Mouse (Mus musculus) kidney, embryonic 15.5 days (tissue): Measurements from ENCODE around the gene Cdk2ap2. TPM values are rescaled to one million over a fixed set of nuclear protein-coding genes. Genes with fewer than 3 reads are reported as not detected.
"Not testable (repeated sequence)": the region's sequence is repeated elsewhere in the genome, so short reads cannot be mapped to it uniquely, and the experiment has no call there.

Experiments used
- ATAC-seq: fragments of 200-750 bp; cut with Nextera tagmentation; replicated peaks from 2 replicates; pipeline ENCODE4 v1.8.0; 2017; ENCODE audit warnings: moderate TSS enrichment; ENCODE audit not compliant: low FRiP score
- H3K27ac ChIP-seq: fragments of 300-500 bp; sonication (generic); 2 replicates; pipeline ENCODE4 v1.5.1; 2015; ENCODE audit warnings: mild to moderate bottlenecking, inconsistent platforms
- H3K27me3 ChIP-seq: fragments of 300-500 bp; sonication (generic); 2 replicates; pipeline ENCODE4 v1.6.1; 2015; ENCODE audit warnings: inconsistent platforms
- H3K36me3 ChIP-seq: fragments of 300-500 bp; sonication (generic); 2 replicates; pipeline ENCODE4 v1.6.1; 2015; ENCODE audit warnings: inconsistent platforms
- H3K4me1 ChIP-seq: fragments of 300-500 bp; sonication (generic); 2 replicates; pipeline ENCODE4 v1.6.1; 2015; ENCODE audit warnings: inconsistent platforms
- H3K4me2 ChIP-seq: fragments of 300-500 bp; sonication (generic); 2 replicates; pipeline ENCODE4 v1.6.1; 2015; ENCODE audit warnings: moderate library complexity, mild to moderate bottlenecking, inconsistent platforms
- H3K4me3 ChIP-seq: fragments of 300-500 bp; sonication (generic); replicated peaks from 2 replicates; pipeline ENCODE4 v1.5.1; 2015; ENCODE audit warnings: mild to moderate bottlenecking, inconsistent platforms
- H3K9ac ChIP-seq: fragments of 300-500 bp; sonication (generic); 2 replicates; pipeline ENCODE4 v1.6.1; 2015; ENCODE audit warnings: mild to moderate bottlenecking, inconsistent platforms
- H3K9me3 ChIP-seq: fragments of 300-500 bp; sonication (generic); replicated peaks from 2 replicates; pipeline ENCODE4 v1.6.1; 2016; ENCODE audit warnings: inconsistent platforms
- WGBS: fragments of 180-500 bp; shearing (Covaris S2); methylation state at CpG from one replicate; pipeline ENCODE4 v1.1.7; 2015; ENCODE audit warnings: mixed read lengths; 5-methylcytosine and 5-hydroxymethylcytosine counted together
- polyA plus RNA-seq: library from polyadenylated mRNA; unstranded; fragments of >200 nt; fragmentation: Nextera tagmentation; extraction: Ambion mirVana; gene quantifications from 2 replicates; pipeline ENCODE4 v1.2.1, GENCODE M21; 2015

Gene Cdk2ap2
- polyA plus RNA-seq, 1 experiment from 2014 or later: 117 TPM

DNA sequence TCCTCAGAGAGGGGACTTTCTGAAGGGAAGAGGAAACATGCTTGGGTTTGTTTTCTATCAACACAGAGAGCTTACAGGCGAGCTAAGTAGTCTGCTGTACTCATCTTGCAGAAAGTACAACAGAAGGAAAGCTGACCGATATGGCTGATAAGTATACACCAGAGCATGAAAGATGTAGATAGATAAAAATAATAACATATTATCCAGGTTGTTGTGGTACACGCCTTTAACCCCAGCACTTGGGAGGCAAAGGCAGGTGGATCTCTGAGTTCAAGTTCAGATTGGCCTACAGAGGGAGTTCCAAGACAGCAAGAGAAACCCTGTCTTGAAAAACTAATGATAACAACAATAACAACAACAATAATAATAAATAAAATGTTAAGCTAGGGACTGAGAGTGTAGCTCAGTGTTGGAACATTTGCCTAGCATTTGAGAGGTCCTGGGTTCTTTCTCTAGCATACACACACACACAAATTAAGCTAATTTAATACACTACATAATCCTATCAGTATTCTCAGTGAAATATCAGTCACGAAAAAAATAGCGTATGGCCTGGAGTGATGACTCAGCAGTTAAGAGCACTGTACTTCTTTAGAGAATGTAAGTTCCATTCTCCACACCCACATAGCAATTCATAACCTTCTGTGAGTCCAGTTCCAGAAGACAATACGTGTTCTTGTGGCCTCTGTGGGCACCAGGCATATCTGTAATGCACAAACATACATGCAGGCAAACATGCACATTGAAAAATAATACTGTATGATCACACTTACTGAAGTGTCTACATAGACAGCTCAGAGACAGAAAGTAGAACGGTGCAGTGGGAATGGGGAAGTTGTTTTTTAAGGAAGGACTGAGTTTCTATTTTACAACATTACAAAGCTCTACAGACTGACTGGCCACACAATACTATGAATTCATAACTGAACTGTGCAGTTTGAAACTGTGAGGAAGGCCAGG lies 25.7 kb downstream of the Cdk2ap2 start:
- 84% methylated on average over 7 of the region's 7 CpGs for WGBS
- no peak overlapping the region for H3K27ac ChIP-seq
- no peak overlapping the region for H3K4me2 ChIP-seq
- H3K9me3 ChIP-seq: no peaks in the 10 kb centered on the region
- peaks cover 40% of the 10 kb centered on the region for H3K4me1 ChIP-seq
- peaks cover 8% of the 10 kb centered on the region for H3K36me3 ChIP-seq
- H3K9ac ChIP-seq: no peak overlapping the region
- H3K27me3 ChIP-seq: no peaks in the 10 kb centered on the region
- H3K4me3 ChIP-seq: no peak overlapping the region
- no peak for ATAC-seq

DNA sequence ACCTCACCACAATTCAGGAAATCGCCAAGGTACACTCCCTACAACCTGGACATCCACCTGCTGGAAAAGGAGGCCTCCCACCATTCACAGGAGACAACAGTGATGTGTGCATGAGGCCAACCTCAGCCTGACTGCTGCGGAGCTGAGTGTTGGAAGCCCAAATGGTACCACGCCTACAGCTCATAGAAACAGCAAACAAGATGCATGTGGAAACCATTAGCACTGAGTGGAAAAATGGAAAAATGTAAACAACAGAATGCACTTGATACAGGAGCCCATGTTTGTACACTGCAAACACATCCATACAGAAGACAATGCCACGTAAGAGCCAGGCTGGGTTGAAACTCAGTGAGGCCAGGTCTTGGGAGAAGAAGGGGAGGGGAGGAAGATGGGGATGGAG lies 27.4 kb downstream of the Cdk2ap2 start:
- ATAC-seq: no peak
- 76% methylated on average over 4 of the region's 4 CpGs for WGBS
- no peak overlapping the region for H3K4me2 ChIP-seq

DNA sequence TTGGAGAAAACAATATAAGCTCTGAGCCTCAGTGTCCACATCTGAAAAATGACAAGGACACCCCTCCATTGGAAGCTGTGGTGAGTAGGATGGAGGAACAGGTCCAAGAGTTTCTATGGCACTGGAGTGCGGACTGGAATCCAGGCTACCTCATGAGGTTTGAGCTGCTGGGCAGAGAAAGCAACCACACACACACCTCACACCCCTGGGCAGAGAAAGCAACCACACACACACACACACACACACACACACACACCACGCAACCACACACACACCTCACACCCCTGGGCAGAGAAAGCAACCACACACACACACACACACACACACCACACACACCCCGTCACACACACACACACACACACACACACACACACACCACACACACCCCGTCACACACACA lies 28.3 kb downstream of the Cdk2ap2 start:
- Histone ChIP-seq H3K9ac (peak overlapping the region; percentile 39; the same call in 1 of the 2 replicates), H3K36me3 (peaks cover 26% of the 10 kb centered on the region), H3K27ac (peak overlapping the region; percentile 37; the same call in 1 of the 2 replicates), H3K4me3 (peak overlapping the region; percentile 91), H3K4me1 (peaks cover 38% of the 10 kb centered on the region), H3K4me2 (peak overlapping the region; percentile 84)
- peak; percentile 43 for ATAC-seq
- H3K9me3 ChIP-seq, H3K27me3 ChIP-seq: not testable (repeated sequence)
- WGBS: 7% methylated on average over 4 of the region's 4 CpGs

More for the DNA sequence above, 27.4 kb downstream of the Cdk2ap2 start:
- Histone ChIP-seq H3K9me3 (no peaks in the 10 kb centered on the region), H3K9ac (no peak overlapping the region), H3K27ac (no peak overlapping the region), H3K27me3 (no peaks in the 10 kb centered on the region), H3K4me3 (no peak overlapping the region), H3K4me1 (peaks cover 41% of the 10 kb centered on the region), H3K36me3 (peaks cover 18% of the 10 kb centered on the region)

DNA sequence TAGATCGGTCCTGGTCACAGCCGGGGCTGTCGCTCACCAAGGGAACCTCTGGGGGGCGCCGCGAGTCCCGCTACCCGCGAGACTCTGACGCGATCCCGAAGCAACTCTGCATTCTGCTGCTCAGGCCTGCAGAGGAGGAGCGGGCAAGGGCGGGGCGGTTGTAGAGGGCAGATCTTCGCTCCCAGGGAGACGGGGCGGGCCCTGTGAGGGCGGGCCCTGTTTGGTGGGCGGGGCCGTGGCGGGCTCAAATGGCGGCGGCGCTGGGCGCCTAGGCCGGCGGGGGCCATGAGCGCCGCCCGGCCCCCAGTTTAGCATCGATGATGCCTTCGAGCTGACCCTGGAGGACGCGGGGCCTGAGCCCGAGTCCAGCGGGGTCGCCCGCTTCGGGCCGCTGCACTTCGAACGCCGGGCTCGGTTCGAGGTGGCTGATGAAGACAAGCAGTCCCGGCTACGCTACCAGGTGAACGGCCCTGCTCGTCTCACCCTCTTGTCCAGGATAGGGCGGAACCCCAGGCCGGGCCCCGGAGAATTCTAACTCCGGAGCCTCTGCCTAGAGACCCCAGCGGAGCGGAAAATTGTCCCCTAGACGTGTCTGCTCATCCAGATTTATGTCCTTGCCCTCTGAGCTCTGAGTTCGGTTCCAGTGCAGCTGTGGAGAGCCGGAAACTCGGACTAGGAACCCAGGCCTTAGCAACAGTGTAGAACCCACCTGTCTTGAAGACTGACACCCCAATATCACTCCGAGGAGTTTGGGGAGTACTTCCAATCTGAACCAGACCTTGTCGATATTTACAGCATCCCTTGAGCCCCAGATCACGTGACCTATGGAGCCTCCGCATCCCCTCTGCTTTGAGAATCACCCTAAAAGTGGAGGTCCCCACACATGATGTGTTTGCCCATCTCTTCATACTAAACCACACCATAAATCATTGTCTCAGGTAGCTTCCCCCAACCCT lies 29.0 kb downstream of the Cdk2ap2 start, which contains the start of gene Aip:
Gene Aip (minus strand): TSS at position 118 of the 956 bp plus-strand sequence.
- Histone ChIP-seq H3K27me3 (no peaks in the 10 kb centered on the region), H3K4me2 (peak within 1 kb of the TSS; percentile 84), H3K9ac (peak within 1 kb of the TSS; percentile 85), H3K36me3 (peaks cover 27% of the 10 kb centered on the region), H3K4me3 (peak within 1 kb of the TSS; percentile 91), H3K9me3 (no peaks in the 10 kb centered on the region), H3K4me1 (peaks cover 31% of the 10 kb centered on the region), H3K27ac (peak within 1 kb of the TSS; percentile 74)
- WGBS: under 1% methylated on average over 56 of the region's 64 CpGs
- peak; percentile 95 for ATAC-seq

DNA sequence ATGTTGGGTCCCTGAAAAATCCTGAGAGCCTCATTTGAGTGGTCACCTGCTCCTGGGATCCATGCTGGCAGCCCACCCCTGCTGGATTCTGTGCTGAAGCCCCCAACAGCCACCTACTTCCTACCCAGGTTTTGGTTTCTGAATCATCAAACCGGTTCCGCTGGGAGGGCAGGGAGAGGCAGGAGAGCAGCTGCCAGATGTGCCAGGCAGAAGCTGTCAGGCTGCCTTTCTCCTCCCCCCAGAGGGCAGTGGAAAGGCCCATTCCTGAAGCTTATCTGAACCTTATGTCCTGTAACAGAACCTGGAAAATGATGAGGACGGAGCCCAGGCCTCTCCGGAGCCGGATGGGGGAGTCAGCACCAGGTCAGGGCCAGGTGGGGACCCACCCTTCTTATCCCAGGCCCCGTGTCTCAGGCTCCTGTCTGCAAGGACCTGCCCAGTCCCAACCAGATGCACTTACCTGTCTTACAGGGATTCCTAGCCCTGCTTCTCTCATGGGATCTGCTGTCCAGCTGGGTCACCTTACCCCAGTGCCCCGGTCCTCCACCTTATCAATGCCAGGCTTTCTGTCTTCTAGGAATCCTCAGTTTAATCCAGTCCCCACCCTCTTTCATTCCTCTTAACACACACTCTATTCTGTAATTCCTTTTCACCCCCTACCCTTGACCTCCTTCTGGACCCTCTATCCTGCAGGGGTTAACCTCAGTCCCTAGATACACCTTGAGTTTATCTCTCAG lies 29.9 kb downstream of the Cdk2ap2 start:
- Histone ChIP-seq H3K27ac (peak overlapping the region; percentile 74; the same call in 1 of the 2 replicates), H3K9ac (peak overlapping the region; percentile 85), H3K4me3 (peak overlapping the region; percentile 91), H3K4me1 (peaks cover 25% of the 10 kb centered on the region), H3K36me3 (peaks cover 36% of the 10 kb centered on the region), H3K27me3 (no peaks in the 10 kb centered on the region), H3K9me3 (no peaks in the 10 kb centered on the region), H3K4me2 (peak overlapping the region; percentile 84)
- WGBS: 43% methylated on average over 7 of the region's 7 CpGs
- no peak for ATAC-seq

DNA sequence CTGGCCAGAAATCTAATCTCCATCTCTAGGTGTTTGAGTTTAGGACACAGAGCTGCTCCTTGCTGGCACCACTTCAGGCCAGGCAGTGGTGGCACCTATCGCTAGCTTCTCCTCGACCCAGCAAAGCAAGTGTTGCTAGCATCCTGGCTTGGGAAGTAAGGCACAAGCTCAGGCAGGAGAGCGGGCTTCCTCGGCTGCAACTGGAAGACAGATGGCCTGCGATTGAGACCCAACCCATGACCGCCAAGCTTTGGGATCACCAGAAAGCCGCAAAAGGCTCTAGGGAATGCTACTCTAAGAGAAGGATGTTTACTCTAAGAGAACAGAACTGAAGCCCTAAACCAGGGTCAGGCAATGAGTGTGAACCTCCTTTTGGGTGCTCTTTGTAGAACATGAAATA lies 32.5 kb downstream of the Cdk2ap2 start:
- Histone ChIP-seq H3K27ac (no peak overlapping the region), H3K9ac (no peak overlapping the region), H3K4me3 (no peak overlapping the region), H3K9me3 (no peaks in the 10 kb centered on the region), H3K27me3 (no peaks in the 10 kb centered on the region), H3K36me3 (peaks cover 51% of the 10 kb centered on the region), H3K4me2 (no peak overlapping the region), H3K4me1 (peaks cover 23% of the 10 kb centered on the region)
- 94% methylated on average over 7 of the region's 7 CpGs for WGBS
- ATAC-seq: no peak

DNA sequence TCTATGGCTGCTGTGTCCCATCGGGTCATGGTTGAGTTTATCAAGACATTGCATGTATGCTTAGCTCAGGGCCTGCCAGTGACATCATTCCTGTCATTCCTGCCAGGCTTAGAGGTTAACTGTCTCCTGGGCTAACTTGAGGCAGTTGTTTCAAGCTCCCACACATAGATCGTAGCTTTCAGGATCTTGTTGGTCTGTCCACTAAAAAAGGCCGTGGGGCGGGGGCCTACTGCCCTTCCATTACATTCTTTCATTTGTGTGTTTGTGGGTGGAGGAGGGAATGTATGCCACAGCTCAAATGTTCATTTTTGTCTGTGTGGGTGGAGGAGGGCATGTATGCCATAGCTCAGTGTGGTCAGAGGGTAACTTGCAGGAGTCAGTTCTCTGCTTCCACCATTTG lies 33.1 kb downstream of the Cdk2ap2 start:
- Histone ChIP-seq H3K4me3 (no peak overlapping the region), H3K27me3 (no peaks in the 10 kb centered on the region), H3K9me3 (no peaks in the 10 kb centered on the region), H3K36me3 (peaks cover 51% of the 10 kb centered on the region), H3K4me2 (no peak overlapping the region), H3K9ac (no peak overlapping the region), H3K27ac (no peak overlapping the region), H3K4me1 (peaks cover 18% of the 10 kb centered on the region)
- no peak for ATAC-seq
- WGBS: 85% methylated on average over 4 of the region's 4 CpGs

DNA sequence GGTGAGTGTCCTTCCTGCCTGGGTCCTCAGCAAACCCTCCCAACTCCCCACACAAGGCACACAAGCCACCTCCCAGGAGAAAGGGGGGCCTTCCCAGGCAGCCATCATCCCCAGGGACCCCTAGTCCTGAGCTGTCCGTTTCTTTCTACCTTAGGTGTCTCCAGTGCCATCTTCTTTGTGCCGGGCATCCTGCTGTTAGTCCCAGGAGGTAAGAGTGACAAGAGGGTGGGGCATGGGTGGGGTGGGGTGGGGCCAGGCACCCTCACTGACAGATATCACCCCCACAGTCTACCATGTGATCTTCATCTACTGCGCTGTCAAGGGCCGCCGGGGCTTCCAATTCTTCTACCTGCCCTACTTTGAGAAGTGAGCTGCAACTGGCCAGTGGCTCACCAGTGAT lies 34.1 kb downstream of the Cdk2ap2 start:
- Histone ChIP-seq H3K9ac (0 out of 2 replicates have a peak overlapping the region, but pooled peaks have one; percentile 23), H3K4me1 (peaks cover 16% of the 10 kb centered on the region), H3K4me2 (no peak overlapping the region), H3K27me3 (no peaks in the 10 kb centered on the region), H3K9me3 (no peaks in the 10 kb centered on the region), H3K27ac (no peak overlapping the region), H3K36me3 (peaks cover 51% of the 10 kb centered on the region), H3K4me3 (no peak overlapping the region)
- WGBS: 95% methylated on average over 5 of the region's 5 CpGs
- no peak for ATAC-seq

DNA sequence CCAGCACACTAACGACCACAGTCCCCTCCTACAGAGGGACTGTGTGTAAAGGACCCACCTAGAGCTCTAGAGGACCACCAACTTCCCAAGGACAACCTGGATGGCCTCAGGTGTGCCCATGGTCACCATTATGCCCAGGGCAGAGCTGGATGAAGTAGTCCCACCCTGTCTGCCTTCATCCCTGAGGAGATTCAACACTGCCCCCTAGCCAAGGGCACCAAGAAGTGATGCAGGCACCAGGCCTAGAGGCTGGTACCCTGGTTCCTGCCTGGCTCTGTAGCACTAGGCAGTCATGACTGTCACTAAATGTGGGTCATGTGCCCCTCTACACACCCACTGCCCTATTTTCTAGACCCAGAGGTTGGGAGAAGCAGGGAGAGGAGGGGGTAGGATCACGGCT lies 34.8 kb downstream of the Cdk2ap2 start:
- Histone ChIP-seq H3K9ac (no peak overlapping the region), H3K4me3 (no peak overlapping the region), H3K27ac (no peak overlapping the region), H3K9me3 (no peaks in the 10 kb centered on the region), H3K27me3 (no peaks in the 10 kb centered on the region), H3K4me2 (no peak overlapping the region), H3K4me1 (peaks cover 10% of the 10 kb centered on the region), H3K36me3 (peaks cover 51% of the 10 kb centered on the region)
- no peak for ATAC-seq
- WGBS: 79% methylated on average over 2 of the region's 2 CpGs

DNA sequence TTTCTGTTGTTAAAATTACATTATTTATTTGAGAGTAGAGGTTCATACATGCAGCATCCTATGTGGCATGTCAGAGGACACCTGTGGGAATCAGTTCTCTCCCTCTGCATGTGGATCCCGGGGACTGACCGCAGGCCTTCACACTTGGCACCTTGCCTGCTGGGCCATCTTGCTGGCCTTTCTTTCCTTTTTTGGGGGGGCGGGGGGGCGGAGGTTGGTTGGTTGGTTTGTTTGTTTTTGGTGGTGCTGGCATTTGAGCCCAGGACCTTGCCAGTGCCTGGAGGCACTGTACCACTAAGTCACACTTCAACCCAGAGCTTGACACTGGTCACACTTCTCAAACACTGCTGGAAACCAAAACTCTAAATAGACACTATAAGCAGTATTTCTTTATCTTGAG lies 37.4 kb downstream of the Cdk2ap2 start:
- Histone ChIP-seq H3K9ac (no peak overlapping the region), H3K27me3 (no peaks in the 10 kb centered on the region), H3K4me2 (no peak overlapping the region), H3K36me3 (peaks cover 34% of the 10 kb centered on the region), H3K27ac (no peak overlapping the region), H3K4me3 (no peak overlapping the region), H3K9me3 (no peaks in the 10 kb centered on the region), H3K4me1 (no peaks in the 10 kb centered on the region)
- no peak for ATAC-seq
- WGBS: 89% methylated on average over 4 of the region's 4 CpGs

DNA sequence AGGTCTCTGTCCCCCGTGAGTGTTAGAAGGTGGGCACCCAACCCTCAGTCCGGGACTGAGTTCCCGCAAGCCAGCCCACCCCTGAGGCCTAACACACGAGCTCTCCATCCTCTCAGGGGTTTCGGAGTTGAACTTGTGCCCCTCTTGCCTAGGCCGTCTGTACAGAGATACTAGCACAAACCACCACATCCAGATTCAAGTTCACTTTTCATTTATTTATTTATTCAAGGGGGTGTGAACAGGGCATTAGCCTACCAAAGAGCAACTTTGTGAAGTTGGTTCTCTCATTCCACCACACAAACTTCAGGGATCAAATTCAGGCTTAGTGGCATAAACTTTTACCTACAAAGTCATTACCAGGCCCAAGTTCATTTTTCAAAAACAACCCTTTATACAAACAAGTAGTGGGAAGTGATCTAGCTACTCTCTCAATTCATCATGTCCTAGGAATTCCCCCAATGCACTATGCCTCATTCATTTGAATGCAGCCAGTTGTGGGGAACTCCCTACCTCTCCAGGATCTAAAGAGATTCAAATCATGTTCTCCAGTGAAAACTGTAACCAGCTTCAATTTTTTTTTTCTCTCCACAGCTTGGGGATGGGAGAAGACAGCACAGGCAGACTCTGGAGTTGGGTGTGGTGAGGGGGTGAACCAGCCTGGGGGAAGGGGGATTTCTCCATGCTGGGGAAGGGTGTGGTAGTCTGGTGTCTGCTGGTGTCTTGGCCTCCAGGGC lies 38.4 kb downstream of the Cdk2ap2 start:
- not testable (repeated sequence) for H3K9ac ChIP-seq, H3K27ac ChIP-seq, ATAC-seq, H3K27me3 ChIP-seq, H3K4me3 ChIP-seq, H3K4me1 ChIP-seq, H3K4me2 ChIP-seq, H3K9me3 ChIP-seq
- WGBS: 78% methylated on average over 6 of the region's 6 CpGs
- peaks cover 26% of the 10 kb centered on the region for H3K36me3 ChIP-seq
